Mouse (Mus musculus) heart, postnatal 10 days (tissue): ENCODE data around the gene Ndufs4. TPM values are rescaled to one million over a fixed set of nuclear protein-coding genes. Genes with fewer than 3 reads are reported as not detected.

Experiments used
- DNase-seq, 2 experiments: peaks; one replicate each; pipeline ENCODE4 v3.0.0; 2021
- intact Hi-C: fragments of 180-260 bp; cut with DNase I; formaldehyde crosslinking; loops from one replicate; pipeline ENCODE4 v1.15.1; 2025
- total RNA-seq, 2 experiments: library from RNA; stranded (reverse); gene quantifications; 2 replicates each; pipeline ENCODE4 v1.2.3; 2021

The Ndufs4 gene
- total RNA-seq = 100 to 1,000 TPM; 480 to 483 TPM

DNA sequence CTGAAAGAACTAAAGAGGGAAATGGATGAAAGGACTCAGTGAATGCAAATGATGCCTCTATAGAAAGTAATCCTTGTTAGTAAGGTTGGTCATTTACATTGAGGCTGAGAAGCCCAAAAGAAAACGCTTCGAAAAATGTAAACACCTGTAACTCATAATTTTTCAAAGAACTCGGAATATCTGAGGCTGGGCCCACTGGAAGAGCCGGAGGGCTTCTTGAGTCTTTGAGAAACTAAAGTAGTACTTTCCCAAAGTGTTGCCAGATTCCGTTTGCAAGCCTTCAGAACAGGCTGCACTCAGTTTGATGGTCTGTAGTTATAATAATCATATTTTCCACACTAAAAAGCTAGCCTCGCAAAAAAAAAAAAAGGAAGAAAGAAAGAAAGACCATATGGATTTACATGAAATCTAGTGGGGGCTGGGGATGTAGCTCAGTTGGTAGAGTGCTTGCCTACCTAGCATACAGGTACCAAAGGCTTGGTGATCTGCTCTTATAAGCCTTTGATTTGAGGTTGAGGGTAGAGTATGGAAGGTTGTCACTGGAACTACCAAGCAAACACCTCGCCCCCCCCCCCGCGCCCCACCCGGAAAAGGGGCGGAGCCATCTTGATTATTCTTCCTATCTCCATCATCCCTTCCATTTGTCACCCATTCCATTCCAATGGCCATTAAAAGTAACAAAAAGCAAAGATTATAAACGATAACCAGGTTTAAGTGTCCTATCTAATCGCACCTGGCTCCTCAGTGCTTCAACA is at the start of gene Ndufs4:
Ndufs4 (minus strand) TSS at position 48 of the 755 bp plus-strand sequence.
- DNase-seq = no peak

DNA sequence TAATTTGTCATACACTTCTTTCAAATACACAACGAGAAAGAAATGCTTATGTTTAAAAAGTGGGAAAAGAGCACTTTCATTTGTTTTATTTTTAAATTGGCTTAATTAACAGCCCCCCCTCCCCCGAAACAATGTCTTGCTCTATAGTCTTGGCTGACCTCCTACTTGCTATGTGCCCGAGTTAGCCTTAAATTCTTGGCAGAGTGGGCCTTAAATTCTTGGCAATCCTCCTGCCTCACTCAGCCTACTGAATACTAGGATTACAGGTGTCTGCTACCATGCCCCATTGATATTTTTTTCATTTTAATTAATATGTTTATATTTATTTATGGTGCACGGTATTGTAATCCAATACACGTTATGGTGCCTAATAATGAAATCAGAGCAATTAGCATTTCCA is 44.4 kb upstream of the Ndufs4 start:
- intact Hi-C loops = no loop called here
- DNase-seq = peak; percentile 47 to 50

More for the DNA sequence above, at the start of gene Ndufs4:
- intact Hi-C loops = loop anchor here (5.0 kb wide), 1 partner anchor 69 kb away; the partner anchor contains the start of gene Fst

GRCm38 (mm10) chr13:114425230-114425629 is 37.2 kb upstream of the Ndufs4 start:
- intact Hi-C loops = no loop called here
- no peak for DNase-seq

- no peak for DNase-seq
- intact Hi-C loops = no loop called here
These were observed 32.2 kb upstream of the Ndufs4 start for GRCm38 (mm10) chr13:114420235-114420634.

GRCm38 (mm10) chr13:114419364-114419763 is 31.3 kb upstream of the Ndufs4 start:
- no peak for DNase-seq
- intact Hi-C loops = no loop called here

GRCm38 (mm10) chr13:114412326-114412725 is 24.3 kb upstream of the Ndufs4 start:
- peak; percentile 30 to 31 for DNase-seq
- intact Hi-C loops = no loop called here

- intact Hi-C loops = no loop called here
- no peak for DNase-seq
These were observed 18.8 kb upstream of the Ndufs4 start for GRCm38 (mm10) chr13:114406866-114407265.

DNA sequence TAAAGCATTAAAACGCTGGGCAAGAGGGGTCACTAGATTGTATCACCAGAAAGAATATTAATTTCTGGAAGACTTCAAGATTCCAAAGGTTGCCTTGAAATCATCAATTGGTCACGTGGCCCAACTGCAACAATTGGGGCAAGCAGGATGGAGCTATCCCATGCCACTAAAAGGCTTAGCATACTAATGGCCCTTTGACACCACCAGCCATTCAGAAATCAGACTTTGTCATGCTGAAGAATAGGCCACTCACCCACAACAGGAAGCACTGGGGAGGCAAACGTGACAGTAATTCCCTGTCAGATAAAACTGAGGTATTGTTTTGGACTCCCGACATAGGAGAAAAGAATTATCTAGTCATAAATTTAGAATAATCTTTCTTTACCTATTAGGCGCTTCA is 18.4 kb upstream of the Ndufs4 start:
- intact Hi-C loops = no loop called here
- no peak for DNase-seq

DNA sequence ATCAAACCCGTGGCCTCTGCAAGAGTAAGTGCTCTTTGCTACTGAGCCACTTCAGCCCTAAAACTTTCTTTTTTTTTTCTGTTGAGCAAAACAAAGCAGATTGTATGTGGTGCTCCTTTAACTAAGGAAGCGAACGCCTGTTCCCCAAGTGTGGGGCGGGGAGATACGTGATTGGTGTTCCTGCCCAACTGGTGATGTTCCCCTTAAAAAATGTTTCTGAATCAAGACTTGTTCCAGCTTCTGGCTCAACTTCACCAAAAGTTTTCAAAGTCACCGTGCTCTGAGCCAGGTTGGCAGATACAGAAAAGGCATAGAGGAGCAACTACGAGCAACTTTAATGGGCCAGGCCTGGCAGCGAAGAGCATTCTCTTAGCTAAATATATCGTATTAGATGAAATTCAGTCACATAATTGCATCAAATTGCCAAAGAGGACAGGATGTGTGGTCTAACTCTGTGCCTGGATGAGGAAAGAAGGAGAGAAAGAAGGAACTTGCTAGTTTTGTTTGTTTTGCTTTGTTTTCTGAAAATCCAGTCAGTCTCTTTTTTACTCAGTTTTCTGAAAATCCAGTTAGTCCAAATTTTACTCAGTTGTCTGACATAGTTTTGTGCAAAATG is 17.1 kb upstream of the Ndufs4 start:
- DNase-seq = peak; percentile 14 to 20
- intact Hi-C loops = no loop called here

DNA sequence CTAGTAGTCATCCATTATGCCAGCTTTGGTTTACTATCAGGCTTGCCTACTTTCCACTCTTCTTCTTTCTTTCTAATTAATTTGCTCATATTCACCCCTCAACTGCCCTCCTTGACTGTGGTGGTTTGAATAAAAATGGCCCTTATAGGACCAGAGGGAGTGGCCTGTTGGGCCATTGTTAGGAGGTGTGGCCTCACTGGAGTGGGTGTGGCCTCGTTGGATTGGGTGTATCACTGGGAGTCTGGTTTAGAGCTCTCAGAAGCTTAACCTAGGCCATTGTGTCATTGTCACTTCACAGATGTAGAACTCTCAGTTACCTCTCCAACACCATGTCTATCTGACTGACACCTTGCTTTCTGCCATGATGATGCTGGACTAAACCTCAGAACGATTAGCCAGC is 10.8 kb upstream of the Ndufs4 start:
- no peak for DNase-seq
- intact Hi-C loops = no loop called here

- intact Hi-C loops = no loop called here
- DNase-seq = no peak
These were observed 9.2 kb upstream of the Ndufs4 start for GRCm38 (mm10) chr13:114397281-114397680.

DNA sequence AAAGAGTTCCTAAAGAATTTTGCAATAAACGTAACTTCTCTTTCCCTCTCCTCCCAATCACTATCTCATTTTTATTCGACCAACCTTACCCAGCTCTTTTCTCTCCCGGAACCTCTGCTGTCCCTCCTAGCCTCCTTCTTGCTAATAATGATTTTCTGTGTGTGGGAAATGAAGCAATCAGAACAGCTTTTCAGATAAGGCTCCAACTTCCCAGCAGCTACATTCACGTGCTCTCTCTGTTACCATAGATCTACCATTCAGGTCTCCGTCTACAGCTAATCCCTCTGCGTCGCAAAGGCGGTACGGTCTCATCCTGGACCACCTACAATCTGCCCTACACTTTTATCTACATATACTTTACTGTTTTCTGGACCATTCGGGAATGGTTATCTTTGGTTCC is 8.8 kb upstream of the Ndufs4 start:
- intact Hi-C loops = no loop called here
- DNase-seq = no peak

DNA sequence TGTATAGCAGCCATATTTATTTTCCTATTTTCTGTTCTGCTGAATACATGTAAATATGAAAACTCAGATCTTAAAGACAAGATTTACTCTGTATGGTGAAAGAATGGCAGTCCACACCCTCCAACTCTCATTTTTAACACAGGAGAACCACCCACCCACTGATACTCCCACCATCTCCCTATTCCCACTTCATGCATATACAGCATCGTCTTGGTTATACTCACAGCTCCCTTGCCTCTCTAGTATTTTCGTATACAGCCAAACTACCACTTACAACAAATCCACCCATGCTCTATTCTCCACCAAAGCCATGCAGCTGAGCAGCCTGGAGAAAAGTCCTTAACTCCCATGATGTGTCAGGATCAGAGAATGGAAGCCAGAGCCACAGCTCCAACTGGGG is 6.7 kb upstream of the Ndufs4 start:
- DNase-seq = no peak
- intact Hi-C loops = no loop called here

GRCm38 (mm10) chr13:114392501-114392900 is 4.4 kb upstream of the Ndufs4 start:
- DNase-seq = no peak
- intact Hi-C loops = no loop called here

DNA sequence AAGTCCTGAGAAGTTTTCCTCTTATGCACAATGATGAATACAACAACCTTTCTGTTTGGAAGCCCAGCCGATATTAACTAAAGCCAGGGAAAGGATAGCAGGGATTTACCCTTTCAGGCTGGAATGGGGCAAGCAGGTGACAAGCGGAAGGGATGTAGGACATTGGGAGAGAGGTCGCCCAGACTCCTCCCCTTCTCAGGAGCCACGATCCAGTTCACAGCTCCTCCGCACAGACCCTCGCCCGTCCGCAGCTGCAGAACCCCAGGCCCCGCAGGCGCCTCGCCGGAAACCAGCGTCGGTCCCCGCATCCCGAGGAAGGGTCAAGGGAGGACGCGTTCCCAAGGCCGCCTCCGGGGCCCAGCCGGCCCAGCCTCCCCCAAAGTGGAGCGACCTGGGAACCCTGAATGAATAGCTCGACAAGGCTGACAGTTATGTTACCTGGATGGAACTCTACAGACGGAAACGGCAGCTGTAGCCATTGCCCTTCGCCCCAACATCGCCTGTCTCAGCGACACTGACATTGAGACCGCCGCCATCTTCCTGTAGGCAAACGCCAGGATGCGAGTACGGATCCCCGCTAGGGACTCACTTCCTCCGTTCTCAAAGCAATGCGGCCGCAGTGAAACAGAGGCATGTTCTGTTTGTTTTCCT is 412 bp downstream of the Ndufs4 start:
- peak; percentile 96 to 97 for DNase-seq
- intact Hi-C loops = loop anchor here (5.0 kb wide), 1 partner anchor 70 kb away; the partner anchor contains the start of gene Fst

GRCm38 (mm10) chr13:114387074-114387487 is 977 bp downstream of the Ndufs4 start:
- DNase-seq = no peak
- intact Hi-C loops = loop anchor here (5.0 kb wide), 1 partner anchor 70 kb away; the partner anchor contains the start of gene Fst

DNA sequence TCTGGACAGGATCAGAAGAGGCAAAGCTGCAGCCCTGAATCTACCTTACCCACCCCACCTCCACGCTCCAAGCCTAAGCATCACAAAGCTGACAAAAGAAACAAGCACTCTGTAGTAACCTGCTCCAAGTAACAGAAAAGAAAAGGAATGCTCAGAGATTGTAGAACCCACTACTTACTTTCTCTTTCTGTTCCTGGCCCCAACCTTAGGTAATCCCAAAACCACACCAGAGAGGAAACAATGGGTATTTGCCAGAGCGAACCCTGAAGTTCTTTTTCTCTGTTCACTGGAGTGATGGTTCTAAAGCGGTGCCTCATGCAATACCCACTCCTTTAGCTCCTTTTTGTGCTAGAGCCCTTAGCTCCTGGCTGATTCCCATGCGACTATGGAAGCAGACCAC is 11.5 kb downstream of the Ndufs4 start:
- DNase-seq = no peak
- intact Hi-C loops = loop anchor here (10.0 kb wide), 1 partner anchor 582 kb away; the partner anchor contains the start of gene Arl15

DNA sequence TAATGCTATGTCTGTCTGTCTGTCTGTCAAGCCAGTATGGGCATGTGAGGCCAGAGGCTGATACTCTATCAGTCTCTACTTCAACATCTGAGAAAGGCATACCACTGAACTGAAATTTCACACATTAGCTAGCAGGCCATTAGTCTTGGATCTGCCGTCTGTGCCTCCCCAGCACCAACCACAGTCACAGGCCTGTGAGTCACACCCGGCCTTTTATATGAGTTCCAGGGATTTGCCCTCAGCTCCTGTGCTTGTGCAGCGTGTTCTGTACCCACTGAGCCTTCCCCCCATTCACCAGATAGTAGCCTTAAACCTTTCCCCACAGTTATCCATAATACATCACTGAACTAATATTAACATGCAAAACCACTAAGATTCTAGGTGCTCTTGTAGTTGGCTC is 26.0 kb downstream of the Ndufs4 start:
- intact Hi-C loops = no loop called here
- DNase-seq = no peak

- intact Hi-C loops = no loop called here
These were observed 36.6 kb downstream of the Ndufs4 start for GRCm38 (mm10) chr13:114351321-114351946.

GRCm38 (mm10) chr13:114344979-114345712 is 42.9 kb downstream of the Ndufs4 start:
- no peak for DNase-seq
- intact Hi-C loops = no loop called here

More at GRCm38 (mm10) chr13:114351321-114351946, 36.6 kb downstream of the Ndufs4 start:
- DNase-seq = no peak
